Mouse (Mus musculus): Measurements from ENCODE around the gene Amotl1. TPM values are rescaled to one million over a fixed set of nuclear protein-coding genes. Genes with fewer than 3 reads are reported as not detected.

Amotl1 gene
- polyA plus RNA-seq, 1 experiment from 2014 or later = 17.8 TPM

GRCm38 (mm10) chr9:14614931-14615880 is 29.6 kb downstream of the Amotl1 start:
- H3K4me3 ChIP-seq (ENCODE audit: low read length) = peak overlapping the region; percentile 80

DNA sequence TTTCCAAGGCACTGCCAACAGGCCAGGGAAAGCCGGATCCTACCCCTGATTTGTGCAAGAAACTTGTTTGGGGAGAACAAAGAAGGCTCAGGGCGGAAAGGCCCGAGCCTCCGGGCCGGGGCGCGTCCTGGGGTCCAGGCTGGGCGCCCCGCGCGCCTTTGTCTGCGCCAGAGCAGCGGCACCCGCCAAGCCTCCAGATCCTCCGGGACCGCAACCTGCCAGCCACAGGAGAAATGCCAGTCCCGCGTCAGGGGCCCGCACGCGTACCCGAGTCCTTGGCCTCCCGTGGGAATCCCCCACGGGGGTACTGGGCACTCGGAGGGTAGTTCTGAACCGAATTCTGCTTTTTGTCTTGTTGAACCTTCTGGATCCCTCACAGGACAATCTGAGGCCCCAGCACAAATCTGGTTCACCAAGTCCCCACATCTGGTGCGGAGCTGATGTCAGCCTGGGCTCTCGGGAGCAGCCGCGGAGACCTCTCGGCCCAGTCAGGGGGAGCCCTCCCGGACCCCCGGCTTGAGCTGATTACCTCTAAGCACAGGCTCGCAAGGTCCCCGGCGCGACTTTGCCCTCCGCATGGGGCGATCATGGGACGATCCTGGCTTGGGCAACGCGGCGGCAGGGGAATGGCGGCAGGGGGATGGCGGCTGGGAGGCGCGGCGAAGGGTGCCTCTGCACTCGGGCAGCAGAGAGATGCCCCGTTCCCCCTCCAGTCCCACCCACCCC is 30.5 kb downstream of the Amotl1 start:
- Histone ChIP-seq H3K36me3 (ENCODE audit: control insufficient read depth, insufficient read depth) (no peaks in the 10 kb centered on the region), H3K4me1 (ENCODE audit: control insufficient read depth, insufficient read depth, low read length) (peaks cover 42% of the 10 kb centered on the region), H3K27me3 (ENCODE audit: control insufficient read depth, insufficient read depth, low read length) (no peaks in the 10 kb centered on the region), H3K9ac (ENCODE audit: low read length) (peak overlapping the region; percentile 97), H3K27ac (ENCODE audit: low read length) (peak overlapping the region; percentile 95), H3K9me3 (replicated peaks; ENCODE audit: control insufficient read depth, low read length) (0 out of 2 replicates have a peak, but pooled peaks cover 4% of the 10 kb centered on the region), H3K4me3 (ENCODE audit: low read length) (peak overlapping the region; percentile 80), H3K4me2 (ENCODE audit: low read depth, low read length) (peak overlapping the region; percentile 85)
- ATAC-seq (replicated peaks; ENCODE audit: extremely low read depth, insufficient read depth, low FRiP score) = peak; percentile 46
- WGBS = under 1% methylated on average over 49 of the region's 50 CpGs

More at GRCm38 (mm10) chr9:14614931-14615880, 29.6 kb downstream of the Amotl1 start:
- Histone ChIP-seq H3K27ac (ENCODE audit: low read length) (peak overlapping the region; percentile 95), H3K4me1 (ENCODE audit: control insufficient read depth, insufficient read depth, low read length) (peaks cover 34% of the 10 kb centered on the region), H3K9me3 (replicated peaks; ENCODE audit: control insufficient read depth, low read length) (0 out of 2 replicates have a peak, but pooled peaks cover 4% of the 10 kb centered on the region), H3K4me2 (ENCODE audit: low read depth, low read length) (peak overlapping the region; percentile 85), H3K36me3 (ENCODE audit: control insufficient read depth, insufficient read depth) (no peaks in the 10 kb centered on the region), H3K27me3 (ENCODE audit: control insufficient read depth, insufficient read depth, low read length) (no peaks in the 10 kb centered on the region), H3K9ac (ENCODE audit: low read length) (peak overlapping the region; percentile 97)
- whole genome bisulfite sequencing = 11% methylated on average over 29 of the region's 33 CpGs
- peak; percentile 86 for ATAC-seq (replicated peaks; ENCODE audit: extremely low read depth, insufficient read depth, low FRiP score)

DNA sequence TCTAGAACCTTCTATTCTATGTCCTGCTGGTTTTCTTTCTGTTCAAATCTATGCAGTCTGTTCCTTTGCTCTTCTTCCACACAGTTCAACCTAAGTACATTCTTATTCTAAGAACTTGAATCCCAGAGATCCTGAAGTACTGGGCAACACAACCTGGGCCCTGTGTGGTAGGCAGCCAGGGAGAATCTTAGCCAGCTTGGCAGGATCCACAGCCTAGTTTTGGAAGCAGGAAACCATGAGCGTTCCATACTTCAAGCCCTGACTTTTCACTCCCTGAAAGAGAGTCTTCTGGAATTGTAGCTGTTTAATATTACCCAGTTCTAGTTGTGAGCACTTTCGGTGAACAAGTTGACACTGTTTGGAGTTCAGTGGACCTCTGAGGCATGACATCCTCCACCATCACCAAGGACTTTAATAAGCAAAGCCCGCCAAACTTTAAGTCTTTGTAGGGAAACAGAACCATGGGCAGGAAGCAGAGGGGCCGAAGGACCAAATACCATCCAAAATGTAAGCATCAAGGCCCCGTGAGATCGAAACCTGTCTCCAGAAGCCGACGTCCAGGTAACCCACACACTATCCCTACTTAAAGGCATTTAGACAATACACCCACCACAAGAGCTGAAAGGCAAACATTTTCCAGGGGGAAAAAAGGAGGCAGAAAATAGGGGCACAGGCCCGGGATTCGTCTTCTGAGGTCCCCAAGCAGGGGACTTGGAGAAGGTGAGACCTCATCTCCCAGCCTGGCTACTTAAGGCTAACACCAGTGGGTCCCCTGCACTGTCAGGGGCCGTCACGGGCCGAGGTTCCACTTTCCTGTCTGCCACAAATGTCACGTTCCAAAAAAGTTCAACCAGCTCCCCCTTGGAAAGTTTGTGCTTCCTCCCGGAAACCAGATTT is 31.3 kb downstream of the Amotl1 start:
- H3K4me1 ChIP-seq (ENCODE audit: control insufficient read depth, insufficient read depth, low read length) = peaks cover 50% of the 10 kb centered on the region
- peak overlapping the region; percentile 95 for H3K27ac ChIP-seq (ENCODE audit: low read length)
- H3K9ac ChIP-seq (ENCODE audit: low read length) = peak overlapping the region; percentile 97
- H3K27me3 ChIP-seq (ENCODE audit: control insufficient read depth, insufficient read depth, low read length) = no peaks in the 10 kb centered on the region
- 6% methylated on average over 15 of the region's 15 CpGs for WGBS
- H3K4me2 ChIP-seq (ENCODE audit: low read depth, low read length) = peak overlapping the region; percentile 85
- H3K9me3 ChIP-seq (replicated peaks; ENCODE audit: control insufficient read depth, low read length) = 0 out of 2 replicates have a peak, but pooled peaks cover 4% of the 10 kb centered on the region
- ATAC-seq (replicated peaks; ENCODE audit: extremely low read depth, insufficient read depth, low FRiP score) = no peak
- peak overlapping the region; percentile 80 for H3K4me3 ChIP-seq (ENCODE audit: low read length)
- H3K36me3 ChIP-seq (ENCODE audit: control insufficient read depth, insufficient read depth) = no peaks in the 10 kb centered on the region

GRCm38 (mm10) chr9:14612588-14612987 is 32.3 kb downstream of the Amotl1 start:
- ATAC-seq (replicated peaks; ENCODE audit: extremely low read depth, insufficient read depth, low FRiP score) = no peak
- Histone ChIP-seq H3K4me3 (ENCODE audit: low read length) (peak overlapping the region; percentile 80), H3K4me2 (ENCODE audit: low read depth, low read length) (peak overlapping the region; percentile 85), H3K27ac (ENCODE audit: low read length) (peak overlapping the region; percentile 95), H3K36me3 (ENCODE audit: control insufficient read depth, insufficient read depth) (no peaks in the 10 kb centered on the region), H3K27me3 (ENCODE audit: control insufficient read depth, insufficient read depth, low read length) (no peaks in the 10 kb centered on the region), H3K9me3 (replicated peaks; ENCODE audit: control insufficient read depth, low read length) (0 out of 2 replicates have a peak, but pooled peaks cover 4% of the 10 kb centered on the region), H3K9ac (ENCODE audit: low read length) (peak overlapping the region; percentile 97), H3K4me1 (ENCODE audit: control insufficient read depth, insufficient read depth, low read length) (peaks cover 60% of the 10 kb centered on the region)

- H3K9me3 ChIP-seq (replicated peaks; ENCODE audit: control insufficient read depth, low read length) = no peaks in the 10 kb centered on the region
- 0 out of 2 replicates have a peak, but pooled peaks cover 5% of the 10 kb centered on the region for H3K36me3 ChIP-seq (ENCODE audit: control insufficient read depth, insufficient read depth)
- H3K4me3 ChIP-seq (ENCODE audit: low read length) = no peak overlapping the region
- H3K4me1 ChIP-seq (ENCODE audit: control insufficient read depth, insufficient read depth, low read length) = peaks cover 80% of the 10 kb centered on the region
- H3K27ac ChIP-seq (ENCODE audit: low read length) = peak overlapping the region; percentile 71
- H3K4me2 ChIP-seq (ENCODE audit: low read depth, low read length) = peak overlapping the region; percentile 31; the same call in 1 of the 2 replicates
- H3K9ac ChIP-seq (ENCODE audit: low read length) = no peak overlapping the region
- peak; percentile 81 for ATAC-seq (replicated peaks; ENCODE audit: extremely low read depth, insufficient read depth, low FRiP score)
- WGBS = 52% methylated on average over 5 of the region's 5 CpGs
- H3K27me3 ChIP-seq (ENCODE audit: control insufficient read depth, insufficient read depth, low read length) = no peaks in the 10 kb centered on the region
Observed at GRCm38 (mm10) chr9:14608521-14608920, 36.3 kb downstream of the Amotl1 start.

DNA sequence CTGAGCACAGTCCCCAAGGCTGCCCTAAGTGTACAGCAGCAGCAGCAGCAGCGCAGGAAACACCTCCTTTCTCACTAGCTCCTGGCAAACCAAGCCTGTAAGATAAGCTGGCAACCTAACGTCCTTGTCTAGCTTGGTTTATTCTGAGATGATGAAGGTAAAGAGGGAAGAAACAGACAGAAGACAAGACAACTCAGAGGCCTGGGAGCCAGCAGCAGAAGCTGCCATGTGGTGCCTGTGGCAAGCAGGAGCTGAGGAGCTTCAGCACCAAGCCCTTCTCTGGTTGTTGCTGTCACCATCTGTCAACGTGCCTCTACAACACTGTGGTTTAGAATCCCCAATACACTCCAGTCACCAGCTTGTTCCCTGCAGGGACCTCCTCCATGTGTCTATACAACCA is 37.4 kb downstream of the Amotl1 start:
- ATAC-seq (replicated peaks; ENCODE audit: extremely low read depth, insufficient read depth, low FRiP score) = no peak
- peaks cover 80% of the 10 kb centered on the region for H3K4me1 ChIP-seq (ENCODE audit: control insufficient read depth, insufficient read depth, low read length)

DNA sequence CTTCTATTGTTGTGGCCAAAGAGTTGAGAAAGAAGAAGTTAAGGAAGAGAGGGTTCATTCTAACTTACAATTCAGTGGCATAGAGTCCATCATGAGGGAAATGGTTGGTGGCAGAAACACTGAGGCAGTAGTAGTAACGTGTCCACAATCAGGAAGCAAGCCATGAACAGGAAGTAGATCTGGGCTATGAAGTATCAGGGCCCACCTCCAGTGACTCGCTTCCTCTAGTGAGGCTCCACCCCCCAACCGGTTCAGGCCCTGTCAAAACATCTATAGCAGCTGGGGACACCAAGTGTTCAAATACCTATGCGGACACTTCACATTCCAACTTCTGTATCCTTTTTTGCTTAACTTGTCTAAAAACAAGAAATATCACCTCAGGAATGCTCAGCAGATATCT is 38.9 kb downstream of the Amotl1 start:
- Histone ChIP-seq H3K9ac (ENCODE audit: low read length) (no peak overlapping the region), H3K27me3 (ENCODE audit: control insufficient read depth, insufficient read depth, low read length) (no peaks in the 10 kb centered on the region), H3K4me3 (ENCODE audit: low read length) (no peak overlapping the region), H3K4me2 (ENCODE audit: low read depth, low read length) (no peak overlapping the region), H3K36me3 (ENCODE audit: control insufficient read depth, insufficient read depth) (0 out of 2 replicates have a peak, but pooled peaks cover 6% of the 10 kb centered on the region), H3K27ac (ENCODE audit: low read length) (no peak overlapping the region), H3K4me1 (ENCODE audit: control insufficient read depth, insufficient read depth, low read length) (peaks cover 75% of the 10 kb centered on the region), H3K9me3 (replicated peaks; ENCODE audit: control insufficient read depth, low read length) (no peaks in the 10 kb centered on the region)
- ATAC-seq (replicated peaks; ENCODE audit: extremely low read depth, insufficient read depth, low FRiP score) = no peak
- WGBS = 73% methylated on average over 4 of the region's 4 CpGs

More for the DNA sequence above, 37.4 kb downstream of the Amotl1 start:
- Histone ChIP-seq H3K4me3 (ENCODE audit: low read length) (0 out of 2 replicates have a peak overlapping the region, but pooled peaks have one; percentile 4), H3K27ac (ENCODE audit: low read length) (peak overlapping the region; percentile 71), H3K36me3 (ENCODE audit: control insufficient read depth, insufficient read depth) (0 out of 2 replicates have a peak, but pooled peaks cover 6% of the 10 kb centered on the region), H3K9ac (ENCODE audit: low read length) (peak overlapping the region; percentile 38), H3K4me2 (ENCODE audit: low read depth, low read length) (peak overlapping the region; percentile 31; the same call in 1 of the 2 replicates), H3K9me3 (replicated peaks; ENCODE audit: control insufficient read depth, low read length) (no peaks in the 10 kb centered on the region), H3K27me3 (ENCODE audit: control insufficient read depth, insufficient read depth, low read length) (no peaks in the 10 kb centered on the region)
- 13% methylated on average over 3 of the region's 3 CpGs for WGBS

- Histone ChIP-seq H3K4me3 (ENCODE audit: low read length) (no peak overlapping the region), H3K9ac (ENCODE audit: low read length) (no peak overlapping the region), H3K9me3 (replicated peaks; ENCODE audit: control insufficient read depth, low read length) (no peaks in the 10 kb centered on the region), H3K27me3 (ENCODE audit: control insufficient read depth, insufficient read depth, low read length) (no peaks in the 10 kb centered on the region), H3K4me1 (ENCODE audit: control insufficient read depth, insufficient read depth, low read length) (peaks cover 70% of the 10 kb centered on the region), H3K36me3 (ENCODE audit: control insufficient read depth, insufficient read depth) (0 out of 2 replicates have a peak, but pooled peaks cover 6% of the 10 kb centered on the region), H3K27ac (ENCODE audit: low read length) (no peak overlapping the region), H3K4me2 (ENCODE audit: low read depth, low read length) (no peak overlapping the region)
- 61% methylated on average over 3 of the region's 3 CpGs for WGBS
- no peak for ATAC-seq (replicated peaks; ENCODE audit: extremely low read depth, insufficient read depth, low FRiP score)
Observed at GRCm38 (mm10) chr9:14604363-14604762, 40.5 kb downstream of the Amotl1 start.

All from heart, embryonic 16.5 days (tissue).